Mouse (Mus musculus): ENCODE results near the gene Nqo2. TPM values are rescaled to one million over a fixed set of nuclear protein-coding genes. Genes with fewer than 3 reads are reported as not detected.
A peak's percentile ranks its signal among the peaks of the same experiment; 100 is the strongest.

The Nqo2 gene
- polyA plus RNA-seq, 1 experiment from 2014 or later: 33.8 TPM

DNA sequence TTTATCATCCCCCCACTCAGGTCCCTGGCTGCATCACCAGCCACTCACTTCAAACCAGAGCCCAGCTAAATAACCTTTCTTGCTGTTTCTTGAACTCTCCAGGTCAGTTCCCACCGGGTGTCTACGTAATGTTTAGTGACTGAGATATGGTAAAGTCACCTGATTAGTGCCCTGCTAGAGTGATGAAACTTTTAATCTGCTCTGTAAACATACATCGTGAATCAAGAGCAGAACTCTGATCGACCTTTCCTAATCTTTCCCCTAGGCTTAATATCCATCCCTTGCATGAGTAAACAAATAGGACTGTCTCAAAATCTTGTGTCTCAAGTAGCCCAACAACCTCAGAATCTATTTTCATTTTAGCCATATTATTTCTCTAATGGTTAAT is 1.5 kb downstream of the Nqo2 start:
- Histone ChIP-seq H3K27ac (ENCODE audit: low read length) (no peak overlapping the region), H3K9ac (ENCODE audit: low read length) (peak overlapping the region; percentile 77; the same call in 1 of the 2 replicates), H3K9me3 (ENCODE audit: control insufficient read depth, low read length) (no peaks in the 10 kb centered on the region), H3K4me1 (replicated peaks; ENCODE audit: control insufficient read depth, insufficient read depth, low read length) (peaks cover 10% of the 10 kb centered on the region), H3K4me3 (ENCODE audit: low read length) (peak overlapping the region; percentile 61), H3K36me3 (ENCODE audit: control insufficient read depth, insufficient read depth, low read length) (no peaks in the 10 kb centered on the region), H3K4me2 (ENCODE audit: low read depth, low read length) (peak overlapping the region; percentile 64), H3K27me3 (ENCODE audit: control insufficient read depth, insufficient read depth, low read depth, low read length) (no peaks in the 10 kb centered on the region)
- 18% methylated on average over 4 of the region's 4 CpGs for WGBS
- ATAC-seq (ENCODE audit: low read depth): no peak

DNA sequence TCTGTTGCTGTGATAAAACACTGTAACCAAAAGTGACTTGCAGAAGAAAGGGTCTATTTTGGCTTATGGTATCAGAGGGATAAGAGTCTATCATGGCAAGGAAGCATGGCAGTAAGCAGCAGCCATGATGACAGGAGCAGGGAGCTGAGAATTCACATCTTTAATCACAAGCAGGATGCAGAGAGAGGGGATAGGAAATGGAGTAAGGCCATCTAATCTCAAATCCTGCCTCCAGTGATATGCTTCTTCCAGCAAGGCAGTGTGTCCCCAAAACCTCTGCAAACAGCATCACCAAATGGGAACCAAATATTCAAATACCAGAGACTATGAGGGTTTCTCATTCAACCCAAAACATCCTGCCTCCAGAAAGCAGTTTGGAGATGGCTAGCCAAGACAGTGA is 2.1 kb downstream of the Nqo2 start:
- no peak overlapping the region for H3K27ac ChIP-seq (ENCODE audit: low read length)
- ATAC-seq (ENCODE audit: low read depth): no peak

DNA sequence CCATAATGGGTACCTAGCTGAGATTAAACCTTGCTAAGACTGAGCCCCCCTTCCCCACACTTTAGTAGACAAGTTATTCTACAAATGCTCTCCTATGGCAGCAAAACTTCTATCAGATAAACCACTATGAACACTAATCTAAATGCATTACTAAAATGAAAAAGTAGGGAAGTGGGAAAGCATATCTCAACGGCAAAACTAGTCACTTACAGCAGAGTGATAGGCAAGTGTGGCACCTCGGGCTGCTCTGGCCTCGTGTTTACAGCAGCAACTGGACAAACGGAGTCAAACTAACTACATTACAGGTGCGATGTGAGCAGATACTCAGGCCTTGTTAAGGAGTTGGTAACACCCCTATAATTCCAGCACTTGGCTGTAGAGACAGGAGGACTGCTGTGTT is 25.1 kb downstream of the Nqo2 start:
- no peak for ATAC-seq (ENCODE audit: low read depth)
- no peak overlapping the region for H3K9ac ChIP-seq (ENCODE audit: low read length)
- WGBS: 72% methylated on average over 5 of the region's 5 CpGs
- H3K36me3 ChIP-seq (ENCODE audit: control insufficient read depth, insufficient read depth, low read length): peaks cover 3% of the 10 kb centered on the region; the same call in 1 of the 2 replicates
- no peak overlapping the region for H3K4me3 ChIP-seq (ENCODE audit: low read length)
- no peaks in the 10 kb centered on the region for H3K4me1 ChIP-seq (replicated peaks; ENCODE audit: control insufficient read depth, insufficient read depth, low read length)
- no peaks in the 10 kb centered on the region for H3K9me3 ChIP-seq (ENCODE audit: control insufficient read depth, low read length)
- H3K27me3 ChIP-seq (ENCODE audit: control insufficient read depth, insufficient read depth, low read depth, low read length): no peaks in the 10 kb centered on the region
- H3K27ac ChIP-seq (ENCODE audit: low read length): no peak overlapping the region
- H3K4me2 ChIP-seq (ENCODE audit: low read depth, low read length): no peak overlapping the region

More for the DNA sequence above, 2.1 kb downstream of the Nqo2 start:
- no peaks in the 10 kb centered on the region for H3K9me3 ChIP-seq (ENCODE audit: control insufficient read depth, low read length)
- H3K27me3 ChIP-seq (ENCODE audit: control insufficient read depth, insufficient read depth, low read depth, low read length): no peaks in the 10 kb centered on the region
- no peak overlapping the region for H3K9ac ChIP-seq (ENCODE audit: low read length)
- H3K4me3 ChIP-seq (ENCODE audit: low read length): no peak overlapping the region
- H3K36me3 ChIP-seq (ENCODE audit: control insufficient read depth, insufficient read depth, low read length): no peaks in the 10 kb centered on the region
- H3K4me1 ChIP-seq (replicated peaks; ENCODE audit: control insufficient read depth, insufficient read depth, low read length): peaks cover 10% of the 10 kb centered on the region
- H3K4me2 ChIP-seq (ENCODE audit: low read depth, low read length): no peak overlapping the region

DNA sequence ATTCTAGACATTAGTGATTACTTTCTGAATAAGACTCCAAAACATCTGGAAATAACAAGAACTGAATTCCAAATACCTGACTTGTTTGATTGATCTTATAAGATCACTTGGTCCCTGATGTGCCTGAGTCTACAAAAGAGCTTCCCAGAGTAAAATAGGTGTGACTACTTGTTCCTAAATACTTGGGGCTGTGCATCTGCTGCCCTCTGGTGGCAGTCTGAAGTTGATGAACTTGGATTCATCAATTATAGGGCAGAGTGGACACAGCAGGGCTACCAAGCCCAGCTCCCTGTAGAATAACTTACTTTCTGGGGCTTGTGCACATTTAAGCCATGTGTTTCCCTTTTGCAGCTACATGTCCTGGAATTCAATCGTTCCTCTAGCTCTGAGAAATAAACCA is 30.7 kb downstream of the Nqo2 start:
- no peaks in the 10 kb centered on the region for H3K27me3 ChIP-seq (ENCODE audit: control insufficient read depth, insufficient read depth, low read depth, low read length)
- H3K9ac ChIP-seq (ENCODE audit: low read length): no peak overlapping the region
- H3K27ac ChIP-seq (ENCODE audit: low read length): no peak overlapping the region
- no peak overlapping the region for H3K4me2 ChIP-seq (ENCODE audit: low read depth, low read length)
- no peaks in the 10 kb centered on the region for H3K4me1 ChIP-seq (replicated peaks; ENCODE audit: control insufficient read depth, insufficient read depth, low read length)
- H3K9me3 ChIP-seq (ENCODE audit: control insufficient read depth, low read length): no peaks in the 10 kb centered on the region
- ATAC-seq (ENCODE audit: low read depth): no peak
- WGBS: 13% methylated on average over 1 of the region's 1 CpGs
- no peaks in the 10 kb centered on the region for H3K36me3 ChIP-seq (ENCODE audit: control insufficient read depth, insufficient read depth, low read length)
- H3K4me3 ChIP-seq (ENCODE audit: low read length): no peak overlapping the region

DNA sequence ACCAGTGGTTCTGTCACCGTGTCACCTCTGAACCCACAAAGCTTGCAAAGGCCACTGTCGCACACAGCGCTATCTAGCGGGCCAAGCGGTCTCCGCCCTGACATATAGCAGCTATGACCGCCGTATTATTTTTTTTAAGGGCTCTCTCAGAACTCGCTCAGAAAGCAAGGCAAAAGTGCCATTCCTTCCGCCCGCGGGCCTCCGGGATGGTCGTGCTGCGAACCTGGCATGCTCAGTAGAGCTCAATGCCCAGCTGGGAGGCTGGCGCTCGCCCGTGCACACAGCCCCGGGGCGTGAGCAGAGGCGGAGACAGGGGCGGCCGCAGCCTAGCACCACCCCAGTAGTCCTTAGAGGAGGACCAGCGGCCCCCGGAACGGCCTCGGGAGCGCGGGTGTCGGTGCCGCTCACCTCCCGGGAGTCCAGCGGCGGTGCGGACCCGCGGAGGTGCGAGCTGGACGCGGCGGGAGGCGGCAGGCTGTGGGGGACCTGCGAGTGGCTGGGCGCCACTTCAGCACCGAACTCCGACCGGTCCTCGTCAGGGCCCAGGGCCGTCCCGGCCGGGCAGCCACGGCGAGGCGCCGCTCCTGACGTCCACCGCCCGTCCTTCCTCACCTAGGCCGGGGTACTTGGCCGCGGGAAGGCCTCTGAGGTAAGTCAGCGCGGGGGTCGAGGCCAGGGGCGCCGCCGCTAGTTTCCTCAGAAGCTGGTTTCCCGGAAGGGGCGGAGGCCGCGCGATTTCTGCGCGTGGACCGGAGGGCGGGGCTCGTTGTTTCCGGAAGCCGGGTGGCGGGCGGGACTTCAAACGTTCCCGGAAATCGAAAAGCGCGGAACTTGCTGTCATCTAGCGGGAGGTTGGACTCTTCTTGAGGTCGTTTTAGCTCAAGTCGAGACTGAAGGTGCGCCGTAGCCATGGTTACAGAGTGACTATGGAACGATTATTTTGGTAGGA is 37.8 kb downstream of the Nqo2 start, which contains the start of the genes Ripk1 and Serpinb6a:
TSS of gene Ripk1 (plus strand) at position 306 of the 949 bp plus-strand sequence.
TSS of gene Serpinb6a (minus strand) at position 737 of the 949 bp plus-strand sequence.
- Histone ChIP-seq H3K4me1 (replicated peaks; ENCODE audit: control insufficient read depth, insufficient read depth, low read length) (peaks cover 3% of the 10 kb centered on the region; the same call in 1 of the 2 replicates), H3K27me3 (ENCODE audit: control insufficient read depth, insufficient read depth, low read depth, low read length) (no peaks in the 10 kb centered on the region), H3K4me2 (ENCODE audit: low read depth, low read length) (peak within 1 kb of the TSS; percentile 83), H3K27ac (ENCODE audit: low read length) (peak within 1 kb of the TSS; percentile 85), H3K9ac (ENCODE audit: low read length) (peak within 1 kb of the TSS; percentile 83), H3K36me3 (ENCODE audit: control insufficient read depth, insufficient read depth, low read length) (no peaks in the 10 kb centered on the region), H3K4me3 (ENCODE audit: low read length) (peak within 1 kb of the TSS; percentile 95), H3K9me3 (ENCODE audit: control insufficient read depth, low read length) (no peaks in the 10 kb centered on the region)
- peak; percentile 100 for ATAC-seq (ENCODE audit: low read depth)
- under 1% methylated on average over 90 of the region's 92 CpGs for WGBS

DNA sequence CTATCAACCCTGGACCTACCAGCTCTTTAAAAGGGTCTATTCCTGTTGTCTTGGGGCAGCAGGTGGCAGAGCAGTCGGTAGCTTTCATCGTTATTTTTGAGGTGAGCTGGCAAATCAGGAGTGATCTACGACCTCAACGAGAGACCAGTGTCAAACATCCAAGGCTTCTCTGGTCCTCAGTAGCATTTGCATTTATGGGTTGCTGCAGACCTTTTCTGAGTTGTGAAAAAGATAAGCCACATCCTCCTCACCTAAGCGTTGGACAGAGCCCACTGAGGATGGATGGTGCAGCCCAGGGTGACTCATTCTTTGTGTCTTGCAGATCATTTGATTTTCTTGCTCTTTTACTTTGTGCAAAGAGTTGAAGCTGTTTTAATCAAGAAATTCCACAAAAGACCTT is 38.6 kb downstream of the Nqo2 start:
- Histone ChIP-seq H3K9ac (ENCODE audit: low read length) (peak overlapping the region; percentile 83), H3K4me1 (replicated peaks; ENCODE audit: control insufficient read depth, insufficient read depth, low read length) (peaks cover 3% of the 10 kb centered on the region; the same call in 1 of the 2 replicates), H3K36me3 (ENCODE audit: control insufficient read depth, insufficient read depth, low read length) (no peaks in the 10 kb centered on the region), H3K4me3 (ENCODE audit: low read length) (peak overlapping the region; percentile 95), H3K27me3 (ENCODE audit: control insufficient read depth, insufficient read depth, low read depth, low read length) (no peaks in the 10 kb centered on the region), H3K27ac (ENCODE audit: low read length) (no peak overlapping the region; the same call in 1 of the 2 replicates), H3K4me2 (ENCODE audit: low read depth, low read length) (peak overlapping the region; percentile 83), H3K9me3 (ENCODE audit: control insufficient read depth, low read length) (no peaks in the 10 kb centered on the region)
- ATAC-seq (ENCODE audit: low read depth): no peak
- 3% methylated on average over 5 of the region's 5 CpGs for WGBS

DNA sequence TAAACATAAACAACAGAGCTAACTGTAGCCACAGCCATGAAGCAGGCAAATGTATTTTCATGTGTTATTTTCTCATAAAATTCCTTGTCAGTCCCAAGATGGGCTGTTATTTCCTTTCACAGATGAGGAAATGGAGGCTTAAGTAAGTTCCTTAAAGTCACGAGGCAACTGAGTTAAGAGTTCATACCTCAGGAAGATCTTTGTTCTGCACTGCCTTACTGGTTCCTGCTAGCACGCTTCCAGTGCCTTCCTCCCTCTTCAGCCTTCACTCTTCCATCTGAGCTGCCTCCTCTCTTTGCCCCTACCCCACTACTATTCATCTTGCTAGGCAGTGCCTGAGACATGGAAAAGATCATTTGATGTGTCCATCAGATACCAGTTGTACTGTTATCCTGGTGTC is 42.7 kb downstream of the Nqo2 start:
- Histone ChIP-seq H3K9ac (ENCODE audit: low read length) (no peak overlapping the region), H3K4me3 (ENCODE audit: low read length) (no peak overlapping the region), H3K36me3 (ENCODE audit: control insufficient read depth, insufficient read depth, low read length) (peaks cover 4% of the 10 kb centered on the region; the same call in 1 of the 2 replicates), H3K9me3 (ENCODE audit: control insufficient read depth, low read length) (no peaks in the 10 kb centered on the region), H3K27me3 (ENCODE audit: control insufficient read depth, insufficient read depth, low read depth, low read length) (no peaks in the 10 kb centered on the region), H3K4me2 (ENCODE audit: low read depth, low read length) (no peak overlapping the region), H3K27ac (ENCODE audit: low read length) (no peak overlapping the region), H3K4me1 (replicated peaks; ENCODE audit: control insufficient read depth, insufficient read depth, low read length) (0 out of 2 replicates have a peak, but pooled peaks cover 3% of the 10 kb centered on the region)
- ATAC-seq (ENCODE audit: low read depth): no peak
- 57% methylated on average over 2 of the region's 2 CpGs for WGBS

DNA sequence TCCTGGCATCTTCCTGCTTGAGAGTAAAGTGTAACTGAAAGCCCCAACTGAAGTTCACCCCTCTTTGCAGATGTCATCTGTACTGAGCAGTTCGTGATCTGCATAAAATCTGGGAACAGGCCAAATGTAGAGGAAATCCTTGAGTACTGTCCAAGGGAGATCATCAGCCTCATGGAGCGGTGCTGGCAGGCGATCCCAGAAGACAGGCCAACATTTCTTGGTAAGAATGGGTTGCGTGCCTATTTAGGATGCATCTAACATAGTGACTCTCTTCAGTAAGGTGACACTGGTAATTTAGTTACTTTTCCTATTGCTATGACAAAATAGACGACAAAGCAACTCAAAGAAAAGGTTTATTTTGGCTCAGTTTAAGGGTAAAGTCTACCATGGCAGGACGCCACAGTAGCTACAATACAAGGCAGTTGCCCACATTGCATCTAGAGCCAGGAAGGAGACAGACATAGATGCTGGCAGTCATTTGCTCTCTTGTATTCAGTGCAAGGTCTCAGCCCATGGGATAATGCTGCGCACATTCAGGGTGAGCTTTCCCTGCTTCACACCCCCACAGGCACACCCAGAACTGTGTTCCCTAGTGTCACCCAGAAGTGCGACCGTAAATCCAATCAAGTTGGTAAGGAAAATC is 52.6 kb downstream of the Nqo2 start:
- H3K9me3 ChIP-seq (ENCODE audit: control insufficient read depth, low read length): peaks cover 4% of the 10 kb centered on the region; the same call in 1 of the 2 replicates
- ATAC-seq (ENCODE audit: low read depth): peak; percentile 72
- H3K9ac ChIP-seq (ENCODE audit: low read length): no peak overlapping the region
- H3K27ac ChIP-seq (ENCODE audit: low read length): no peak overlapping the region
- no peaks in the 10 kb centered on the region for H3K27me3 ChIP-seq (ENCODE audit: control insufficient read depth, insufficient read depth, low read depth, low read length)
- no peak overlapping the region for H3K4me2 ChIP-seq (ENCODE audit: low read depth, low read length)
- H3K36me3 ChIP-seq (ENCODE audit: control insufficient read depth, insufficient read depth, low read length): peaks cover 46% of the 10 kb centered on the region
- 83% methylated on average over 9 of the region's 9 CpGs for WGBS
- H3K4me1 ChIP-seq (replicated peaks; ENCODE audit: control insufficient read depth, insufficient read depth, low read length): no peaks in the 10 kb centered on the region
- H3K4me3 ChIP-seq (ENCODE audit: low read length): no peak overlapping the region

DNA sequence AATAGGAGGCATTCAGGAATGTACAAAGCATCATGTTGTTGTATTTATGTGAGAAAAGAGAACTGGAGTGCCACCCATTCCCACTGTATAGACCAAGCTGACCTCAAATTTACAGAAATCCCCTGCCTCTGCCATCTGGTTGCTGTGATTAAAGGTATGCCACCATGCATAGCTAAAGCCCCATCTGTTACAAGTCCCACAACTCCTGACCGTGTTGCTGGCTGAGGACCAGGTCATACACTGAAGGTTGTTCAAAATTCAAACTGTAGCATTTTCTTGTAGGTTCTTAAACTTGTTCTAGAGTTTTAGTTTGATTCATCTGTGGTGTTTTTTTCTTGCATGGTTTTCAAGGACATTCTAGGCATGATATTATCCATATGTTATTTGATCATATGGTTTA is 54.0 kb downstream of the Nqo2 start:
- H3K27ac ChIP-seq (ENCODE audit: low read length): no peak overlapping the region
- 87% methylated on average over 1 of the region's 1 CpGs for WGBS
- H3K4me2 ChIP-seq (ENCODE audit: low read depth, low read length): no peak overlapping the region
- H3K9me3 ChIP-seq (ENCODE audit: control insufficient read depth, low read length): peaks cover 4% of the 10 kb centered on the region; the same call in 1 of the 2 replicates
- H3K4me1 ChIP-seq (replicated peaks; ENCODE audit: control insufficient read depth, insufficient read depth, low read length): no peaks in the 10 kb centered on the region
- ATAC-seq (ENCODE audit: low read depth): no peak
- no peaks in the 10 kb centered on the region for H3K27me3 ChIP-seq (ENCODE audit: control insufficient read depth, insufficient read depth, low read depth, low read length)
- H3K9ac ChIP-seq (ENCODE audit: low read length): no peak overlapping the region
- H3K4me3 ChIP-seq (ENCODE audit: low read length): no peak overlapping the region
- H3K36me3 ChIP-seq (ENCODE audit: control insufficient read depth, insufficient read depth, low read length): peaks cover 43% of the 10 kb centered on the region

Measured in lung, embryonic 16.5 days (tissue).